Mouse (Mus musculus) embryonic facial prominence, embryonic 12.5 days (tissue): ENCODE data around the gene H2afj. TPM values are rescaled to one million over a fixed set of nuclear protein-coding genes. Genes with fewer than 3 reads are reported as not detected.

Source experiments
- ATAC-seq: fragments of 200-750 bp; cut with Nextera tagmentation; 2 replicates; pipeline ENCODE4 v1.8.0; 2017; ENCODE audit not compliant: insufficient number of reproducible peaks, insufficient read depth, low FRiP score, low TSS enrichment
- H3K27ac ChIP-seq: fragments of 300-500 bp; sonication (generic); 2 replicates; pipeline ENCODE4 v1.5.1; 2016; ENCODE audit warnings: mild to moderate bottlenecking
- H3K27me3 ChIP-seq: fragments of 300-500 bp; sonication (generic); 2 replicates; pipeline ENCODE4 v1.6.1; 2016; ENCODE audit warnings: mild to moderate bottlenecking, moderate library complexity
- H3K36me3 ChIP-seq: fragments of 300-500 bp; sonication (generic); 2 replicates; pipeline ENCODE4 v1.6.1; 2016; ENCODE audit warnings: mild to moderate bottlenecking
- H3K4me1 ChIP-seq: fragments of 300-500 bp; sonication (generic); 2 replicates; pipeline ENCODE4 v1.6.1; 2016
- H3K4me2 ChIP-seq: fragments of 300-500 bp; sonication (generic); replicated peaks from 2 replicates; pipeline ENCODE4 v1.6.1; 2016; ENCODE audit warnings: mild to moderate bottlenecking, moderate library complexity
- H3K4me3 ChIP-seq: fragments of 300-500 bp; sonication (generic); 2 replicates; pipeline ENCODE4 v1.5.1; 2016; ENCODE audit warnings: mild to moderate bottlenecking
- H3K9ac ChIP-seq: fragments of 300-500 bp; sonication (generic); 2 replicates; pipeline ENCODE4 v1.6.1; 2016; ENCODE audit warnings: mild to moderate bottlenecking, moderate library complexity
- H3K9me3 ChIP-seq: fragments of 300-500 bp; sonication (generic); 2 replicates; pipeline ENCODE4 v1.6.1; 2016; ENCODE audit warnings: mild to moderate bottlenecking, moderate library complexity
- WGBS: fragments of 180-500 bp; shearing (Covaris S2); methylation state at CpG from one replicate; pipeline ENCODE4 v1.1.7; 2016; 5-methylcytosine and 5-hydroxymethylcytosine counted together
- polyA plus RNA-seq: library from polyadenylated mRNA; unstranded; fragments of >200 nt; fragmentation: Nextera tagmentation; extraction: Ambion mirVana; gene quantifications from 2 replicates; pipeline ENCODE4 v1.2.1, GENCODE M21; 2016

H2afj gene
- polyA plus RNA-seq: 103 and 107 TPM in 2 replicates

- under 1% methylated on average over 34 of the region's 34 CpGs for WGBS
- peak within 1 kb of the TSS; percentile 65 for H3K9ac ChIP-seq
Measured at GRCm38 (mm10) chr6:136808014-136808417, at the start of gene H2afj. Gene H2afj, plus strand, starts transcription at chr6:136808244.

GRCm38 (mm10) chr6:136763912-136764311 lies 44.1 kb upstream of the H2afj start:
- no peak overlapping the region for H3K4me2 ChIP-seq
- ATAC-seq: no peak
- H3K36me3 ChIP-seq: no peaks in the 10 kb centered on the region
- WGBS: 90% methylated on average over 1 of the region's 1 CpGs
- H3K27me3 ChIP-seq: no peaks in the 10 kb centered on the region
- no peaks in the 10 kb centered on the region for H3K4me1 ChIP-seq
- no peak overlapping the region for H3K27ac ChIP-seq
- no peak overlapping the region for H3K9ac ChIP-seq
- H3K9me3 ChIP-seq: no peaks in the 10 kb centered on the region
- H3K4me3 ChIP-seq: no peak overlapping the region

More at GRCm38 (mm10) chr6:136808014-136808417, at the start of gene H2afj:
- Histone ChIP-seq H3K36me3 (peaks cover 18% of the 10 kb centered on the region), H3K9me3 (no peaks in the 10 kb centered on the region), H3K27ac (peak within 1 kb of the TSS; percentile 84), H3K27me3 (no peaks in the 10 kb centered on the region), H3K4me3 (peak within 1 kb of the TSS; percentile 83), H3K4me1 (peaks cover 19% of the 10 kb centered on the region; the same call in 1 of the 2 replicates), H3K4me2 (peak within 1 kb of the TSS; percentile 95)
- peak; percentile 88 for ATAC-seq

- no peak overlapping the region for H3K9ac ChIP-seq
- no peaks in the 10 kb centered on the region for H3K27me3 ChIP-seq
- WGBS: 85% methylated on average over 8 of the region's 8 CpGs
- H3K4me3 ChIP-seq: no peak overlapping the region
- no peaks in the 10 kb centered on the region for H3K9me3 ChIP-seq
- H3K4me1 ChIP-seq: no peaks in the 10 kb centered on the region
- H3K4me2 ChIP-seq: no peak overlapping the region
- no peak overlapping the region for H3K27ac ChIP-seq
- no peak for ATAC-seq
- H3K36me3 ChIP-seq: no peaks in the 10 kb centered on the region
Measured at GRCm38 (mm10) chr6:136769143-136769542, 38.9 kb upstream of the H2afj start.

- H3K9ac ChIP-seq: no peak overlapping the region
- H3K4me3 ChIP-seq: no peak overlapping the region
- H3K27me3 ChIP-seq: no peaks in the 10 kb centered on the region
- no peak overlapping the region for H3K27ac ChIP-seq
- 78% methylated on average over 7 of the region's 7 CpGs for WGBS
- ATAC-seq: no peak
- no peaks in the 10 kb centered on the region for H3K9me3 ChIP-seq
- H3K4me1 ChIP-seq: no peaks in the 10 kb centered on the region
- no peaks in the 10 kb centered on the region for H3K36me3 ChIP-seq
- H3K4me2 ChIP-seq: no peak overlapping the region
Measured at GRCm38 (mm10) chr6:136769859-136770258, 38.2 kb upstream of the H2afj start.

GRCm38 (mm10) chr6:136776392-136776791 lies 31.7 kb upstream of the H2afj start:
- no peak for ATAC-seq
- H3K4me3 ChIP-seq: no peak overlapping the region
- H3K9me3 ChIP-seq: no peaks in the 10 kb centered on the region
- H3K36me3 ChIP-seq: no peaks in the 10 kb centered on the region
- no peak overlapping the region for H3K4me2 ChIP-seq
- H3K27ac ChIP-seq: no peak overlapping the region
- WGBS: 79% methylated on average over 1 of the region's 1 CpGs
- H3K9ac ChIP-seq: no peak overlapping the region
- no peaks in the 10 kb centered on the region for H3K4me1 ChIP-seq
- H3K27me3 ChIP-seq: no peaks in the 10 kb centered on the region

GRCm38 (mm10) chr6:136781377-136781986 lies 26.6 kb upstream of the H2afj start, which contains the start of gene Gucy2c:
Gene Gucy2c, minus strand, starts transcription at chr6:136781765.
- Histone ChIP-seq H3K27me3 (no peaks in the 10 kb centered on the region), H3K9ac (no peak within 1 kb of the TSS), H3K4me2 (no peak within 1 kb of the TSS), H3K36me3 (no peaks in the 10 kb centered on the region), H3K4me3 (no peak within 1 kb of the TSS), H3K4me1 (no peaks in the 10 kb centered on the region), H3K9me3 (no peaks in the 10 kb centered on the region), H3K27ac (no peak within 1 kb of the TSS)
- WGBS: 79% methylated on average over 20 of the region's 20 CpGs
- ATAC-seq: no peak

GRCm38 (mm10) chr6:136782146-136782545 lies 25.9 kb upstream of the H2afj start:
- no peaks in the 10 kb centered on the region for H3K36me3 ChIP-seq
- 88% methylated on average over 12 of the region's 12 CpGs for WGBS
- H3K4me1 ChIP-seq: no peaks in the 10 kb centered on the region
- H3K4me3 ChIP-seq: no peak overlapping the region
- H3K27ac ChIP-seq: no peak overlapping the region
- no peak overlapping the region for H3K9ac ChIP-seq
- no peak overlapping the region for H3K4me2 ChIP-seq
- H3K27me3 ChIP-seq: no peaks in the 10 kb centered on the region
- H3K9me3 ChIP-seq: no peaks in the 10 kb centered on the region
- no peak for ATAC-seq

- no peaks in the 10 kb centered on the region for H3K36me3 ChIP-seq
- no peak for ATAC-seq
- 74% methylated on average over 9 of the region's 9 CpGs for WGBS
- H3K4me3 ChIP-seq: no peak overlapping the region
- no peaks in the 10 kb centered on the region for H3K9me3 ChIP-seq
- no peak overlapping the region for H3K27ac ChIP-seq
- no peak overlapping the region for H3K9ac ChIP-seq
- no peaks in the 10 kb centered on the region for H3K27me3 ChIP-seq
- H3K4me2 ChIP-seq: no peak overlapping the region
- H3K4me1 ChIP-seq: no peaks in the 10 kb centered on the region
Measured at GRCm38 (mm10) chr6:136782761-136783160, 25.3 kb upstream of the H2afj start.

- no peak for ATAC-seq
- WGBS: 66% methylated on average over 5 of the region's 5 CpGs
Measured at GRCm38 (mm10) chr6:136789391-136789971, 18.6 kb upstream of the H2afj start.

GRCm38 (mm10) chr6:136792884-136793758 lies 14.9 kb upstream of the H2afj start:
- 19% methylated on average over 16 of the region's 16 CpGs for WGBS
- Histone ChIP-seq H3K4me1 (0 out of 2 replicates have a peak, but pooled peaks cover 12% of the 10 kb centered on the region), H3K4me2 (peak overlapping the region; percentile 77), H3K4me3 (peak overlapping the region; percentile 38), H3K36me3 (no peaks in the 10 kb centered on the region), H3K9ac (no peak overlapping the region), H3K27me3 (peaks cover 3% of the 10 kb centered on the region; the same call in 1 of the 2 replicates), H3K9me3 (no peaks in the 10 kb centered on the region), H3K27ac (no peak overlapping the region)
- ATAC-seq: no peak

More at GRCm38 (mm10) chr6:136789391-136789971, 18.6 kb upstream of the H2afj start:
- Histone ChIP-seq H3K27me3 (peaks cover 3% of the 10 kb centered on the region; the same call in 1 of the 2 replicates), H3K9ac (no peak overlapping the region), H3K4me1 (0 out of 2 replicates have a peak, but pooled peaks cover 12% of the 10 kb centered on the region), H3K9me3 (no peaks in the 10 kb centered on the region), H3K27ac (no peak overlapping the region), H3K4me3 (no peak overlapping the region), H3K36me3 (no peaks in the 10 kb centered on the region), H3K4me2 (no peak overlapping the region)

- Histone ChIP-seq H3K4me1 (0 out of 2 replicates have a peak, but pooled peaks cover 12% of the 10 kb centered on the region), H3K27me3 (peaks cover 3% of the 10 kb centered on the region; the same call in 1 of the 2 replicates), H3K9ac (peak overlapping the region; percentile 36), H3K27ac (no peak overlapping the region), H3K4me2 (peak overlapping the region; percentile 77), H3K4me3 (peak overlapping the region; percentile 38), H3K36me3 (no peaks in the 10 kb centered on the region), H3K9me3 (no peaks in the 10 kb centered on the region)
- ATAC-seq: no peak
- under 1% methylated on average over 24 of the region's 24 CpGs for WGBS
Measured at GRCm38 (mm10) chr6:136793831-136794525, 14.1 kb upstream of the H2afj start.
